Mouse (Mus musculus) liver, postnatal 0 days (tissue): ENCODE results near the gene Zfp513. TPM values are rescaled to one million over a fixed set of nuclear protein-coding genes. Genes with fewer than 3 reads are reported as not detected.

ENCODE experiments used
- ATAC-seq: fragments of 200-750 bp; cut with Nextera tagmentation; 2 replicates; pipeline ENCODE4 v1.8.0; 2017; ENCODE audit warnings: mild to moderate bottlenecking, moderate library complexity
- DNase-seq: peaks from one replicate; pipeline ENCODE4 v3.0.0-alpha.2; 2016
- H3K27ac ChIP-seq: fragments of 300-500 bp; sonication (generic); 2 replicates; pipeline ENCODE4 v1.5.1; 2014; ENCODE audit warnings: antibody characterized with exemption, moderate library complexity, mild to moderate bottlenecking, low read depth
- H3K27me3 ChIP-seq: fragments of 300-500 bp; sonication (generic); 2 replicates; pipeline ENCODE4 v1.6.1; 2014; ENCODE audit warnings: low read length, control low read depth, mixed read lengths; ENCODE audit not compliant: insufficient read depth
- H3K36me3 ChIP-seq: fragments of 300-500 bp; sonication (generic); replicated peaks from 2 replicates; pipeline ENCODE4 v1.6.1; 2014; ENCODE audit warnings: mild to moderate bottlenecking, control low read depth, low read length, moderate library complexity, mixed read lengths; ENCODE audit not compliant: insufficient read depth
- H3K4me1 ChIP-seq: fragments of 300-500 bp; sonication (generic); 2 replicates; pipeline ENCODE4 v1.6.1; 2014; ENCODE audit warnings: antibody characterized with exemption, mild to moderate bottlenecking, control low read depth; ENCODE audit not compliant: insufficient read depth
- H3K4me2 ChIP-seq: fragments of 300-500 bp; sonication (generic); 2 replicates; pipeline ENCODE4 v1.6.1; 2014; ENCODE audit warnings: low read depth, mild to moderate bottlenecking, low read length, moderate library complexity, mixed read lengths
- H3K4me3 ChIP-seq: fragments of 300-500 bp; sonication (generic); 2 replicates; pipeline ENCODE4 v1.5.1; 2014; ENCODE audit warnings: low read depth, low read length
- H3K9ac ChIP-seq: fragments of 300-500 bp; sonication (generic); replicated peaks from 2 replicates; pipeline ENCODE4 v1.6.1; 2014; ENCODE audit warnings: mild to moderate bottlenecking, moderate library complexity
- H3K9me3 ChIP-seq: fragments of 300-500 bp; sonication (generic); 2 replicates; pipeline ENCODE4 v1.6.1; 2016; ENCODE audit warnings: mild to moderate bottlenecking, control low read depth, low read length, mixed read lengths
- CTCF ChIP-seq: sonication (generic); IDR thresholded peaks from 2 replicates; pipeline ENCODE4 v1.5.1; 2016; ENCODE audit warnings: antibody characterized with exemption, low read depth
- EP300 ChIP-seq: IDR thresholded peaks from 2 replicates; pipeline ENCODE4 v1.6.1; 2016; ENCODE audit warnings: antibody characterized with exemption, low read depth, mild to moderate bottlenecking
- WGBS: fragments of 180-500 bp; shearing (Covaris S2); extraction: QIAGEN DNeasy Blood & Tissue Kit; methylation state at CpG from one replicate; pipeline ENCODE4 v1.1.7; 2014; ENCODE audit not compliant: insufficient replicate concordance; 5-methylcytosine and 5-hydroxymethylcytosine counted together
- polyA plus RNA-seq: library from polyadenylated mRNA; unstranded; fragments of >200 nt; fragmentation: Nextera tagmentation; extraction: Ambion mirVana; gene quantifications from 2 replicates; pipeline ENCODE4 v1.2.1, GENCODE M21; 2015

The Zfp513 gene
- polyA plus RNA-seq: 2.9 TPM in 2 replicates

DNA sequence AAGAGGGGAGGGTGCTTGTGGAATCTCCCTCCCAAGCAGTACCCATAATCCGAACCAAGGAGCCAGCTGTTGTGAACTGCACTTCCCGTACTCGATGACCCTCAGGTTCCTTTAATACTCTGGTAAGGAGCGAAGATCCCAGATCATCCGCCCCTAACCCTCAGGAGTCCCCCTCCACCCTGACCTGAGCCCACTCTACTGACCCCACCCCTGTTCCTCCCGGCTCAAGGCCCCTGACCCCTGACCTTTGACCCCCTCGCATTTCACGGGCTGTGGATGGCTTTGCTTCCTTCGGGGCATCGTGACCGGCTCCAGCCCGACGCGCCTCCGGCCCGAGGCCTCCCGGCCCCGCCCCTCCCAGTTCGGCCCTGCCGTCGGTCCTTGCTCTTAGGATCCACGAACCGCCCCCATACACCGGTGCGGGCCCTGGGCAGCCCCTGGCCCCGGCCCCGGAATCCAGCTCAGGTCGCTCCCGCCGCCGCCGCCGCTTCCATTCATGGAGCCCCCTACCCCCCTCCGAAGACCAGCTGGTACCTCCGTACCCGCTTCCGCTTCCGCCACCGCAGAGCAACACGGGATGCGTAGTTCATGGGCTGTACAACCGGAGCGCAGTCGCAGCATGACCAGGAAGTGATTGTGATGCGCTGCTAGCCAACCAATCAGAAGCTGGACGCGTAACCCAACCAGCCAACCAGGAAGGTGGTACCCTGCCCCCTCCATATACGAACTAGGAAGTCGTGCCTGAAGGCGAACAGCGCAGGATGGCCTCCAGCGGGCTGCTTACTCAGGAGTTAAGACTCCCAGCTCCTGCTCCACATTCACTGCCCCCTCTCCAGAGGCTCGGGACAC is at the start of gene Zfp513:
Gene Zfp513, minus strand, starts transcription at position 562 of the 849 bp plus-strand sequence.
- 0 out of 2 replicates have a peak, but pooled peaks have one; percentile 6 for TF ChIP-seq EP300
- no peak for TF ChIP-seq CTCF
- ATAC-seq (peak; percentile 96), DNase-seq (peak; percentile 95)
- H3K9me3 ChIP-seq: peaks cover 3% of the 10 kb centered on the region; the same call in 1 of the 2 replicates
- H3K4me2 ChIP-seq: peak within 1 kb of the TSS; percentile 97
- H3K27ac ChIP-seq: peak within 1 kb of the TSS; percentile 76
- WGBS: under 1% methylated on average over 53 of the region's 53 CpGs
- peak within 1 kb of the TSS; percentile 89 for H3K9ac ChIP-seq
- peaks cover 73% of the 10 kb centered on the region for H3K36me3 ChIP-seq
- H3K27me3 ChIP-seq: no peaks in the 10 kb centered on the region
- H3K4me3 ChIP-seq: peak within 1 kb of the TSS; percentile 70
- peaks cover 19% of the 10 kb centered on the region for H3K4me1 ChIP-seq

GRCm38 (mm10) chr5:31251541-31252101 is 49.5 kb upstream of the Zfp513 start, which contains the start of gene Krtcap3:
Krtcap3 (plus strand) TSS chr5:31251691.
- peak within 1 kb of the TSS; percentile 70 for H3K4me2 ChIP-seq
- peak within 1 kb of the TSS; percentile 46 for H3K4me3 ChIP-seq
- H3K27ac ChIP-seq: no peak within 1 kb of the TSS
- H3K36me3 ChIP-seq: peaks cover 54% of the 10 kb centered on the region
- 53% methylated on average over 46 of the region's 47 CpGs for WGBS
- ATAC-seq (peak; percentile 88), DNase-seq (peak; percentile 65)
- no peak within 1 kb of the TSS; the same call in 1 of the 2 replicates for H3K9ac ChIP-seq
- no peak for TF ChIP-seq CTCF
- no peak for TF ChIP-seq EP300
- no peaks in the 10 kb centered on the region for H3K9me3 ChIP-seq
- H3K4me1 ChIP-seq: peaks cover 4% of the 10 kb centered on the region
- H3K27me3 ChIP-seq: no peaks in the 10 kb centered on the region

DNA sequence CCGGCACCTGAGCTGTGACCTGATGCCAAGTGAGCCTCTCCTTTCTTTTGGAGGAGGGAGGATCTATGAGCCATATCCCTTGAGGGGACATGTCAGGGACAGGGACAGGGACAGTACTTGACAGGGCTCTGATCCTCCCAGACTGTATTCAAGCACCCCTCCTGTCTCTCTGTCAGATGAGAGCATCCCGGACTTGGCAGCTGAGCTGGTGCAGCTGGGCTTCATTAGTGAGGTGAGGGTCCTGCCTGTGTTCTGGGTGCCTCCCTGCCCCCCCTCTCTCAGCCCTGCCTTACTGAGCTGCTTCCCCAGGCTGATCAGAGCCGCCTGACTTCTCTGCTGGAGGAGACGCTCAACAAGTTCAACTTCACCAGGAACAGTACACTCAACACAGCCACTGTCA is 48.6 kb upstream of the Zfp513 start:
- H3K4me2 ChIP-seq: no peak overlapping the region
- no peak for DNase-seq
- ATAC-seq: no peak
- no peak overlapping the region for H3K27ac ChIP-seq
- H3K4me1 ChIP-seq: peaks cover 4% of the 10 kb centered on the region
- no peaks in the 10 kb centered on the region for H3K9me3 ChIP-seq
- TF ChIP-seq CTCF (no peak), EP300 (no peak)
- H3K9ac ChIP-seq: no peak overlapping the region
- peaks cover 63% of the 10 kb centered on the region for H3K36me3 ChIP-seq
- no peaks in the 10 kb centered on the region for H3K27me3 ChIP-seq
- H3K4me3 ChIP-seq: no peak overlapping the region
- WGBS: 79% methylated on average over 4 of the region's 4 CpGs

DNA sequence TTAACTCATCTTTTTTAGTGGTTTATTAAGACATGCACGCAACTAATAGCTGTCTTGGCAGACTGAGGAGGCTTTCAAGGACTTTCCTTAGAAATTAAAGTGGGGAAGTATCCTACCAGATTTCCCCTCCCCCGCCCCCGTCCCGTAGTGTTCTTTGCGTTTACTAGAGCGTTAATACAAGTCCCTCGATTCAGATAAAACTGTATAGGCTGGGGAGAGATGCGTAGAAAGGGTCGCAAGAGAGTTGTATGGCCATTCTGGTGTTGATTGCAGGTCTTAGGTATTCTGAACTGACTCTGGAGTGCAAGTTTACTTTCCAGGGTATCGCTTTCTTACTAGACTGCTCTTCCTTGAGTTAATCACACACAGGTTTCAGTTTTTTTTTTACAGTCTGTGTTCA is 40.1 kb upstream of the Zfp513 start:
- DNase-seq (no peak), ATAC-seq (no peak)
- H3K27ac ChIP-seq: peak overlapping the region; percentile 98
- H3K4me2 ChIP-seq: peak overlapping the region; percentile 92
- H3K4me1 ChIP-seq: peaks cover 8% of the 10 kb centered on the region
- no peak for TF ChIP-seq CTCF
- TF ChIP-seq EP300: no peak
- peak overlapping the region; percentile 96 for H3K9ac ChIP-seq
- H3K4me3 ChIP-seq: peak overlapping the region; percentile 93
- H3K36me3 ChIP-seq: peaks cover 35% of the 10 kb centered on the region
- 27% methylated on average over 10 of the region's 10 CpGs for WGBS
- H3K9me3 ChIP-seq: no peaks in the 10 kb centered on the region
- H3K27me3 ChIP-seq: no peaks in the 10 kb centered on the region

- Histone ChIP-seq H3K4me2 (peak overlapping the region; percentile 92), H3K4me1 (peaks cover 8% of the 10 kb centered on the region), H3K9ac (peak overlapping the region; percentile 96), H3K9me3 (no peaks in the 10 kb centered on the region), H3K27ac (peak overlapping the region; percentile 98), H3K4me3 (peak overlapping the region; percentile 93), H3K36me3 (peaks cover 29% of the 10 kb centered on the region), H3K27me3 (no peaks in the 10 kb centered on the region)
- no peak for TF ChIP-seq EP300
- TF ChIP-seq CTCF: no peak
- WGBS: under 1% methylated on average over 13 of the region's 13 CpGs
- ATAC-seq (no peak), DNase-seq (no peak)
These were observed 39.5 kb upstream of the Zfp513 start for GRCm38 (mm10) chr5:31241522-31242034.
